Mouse (Mus musculus) lung, postnatal 10 days (tissue): Measurements from ENCODE around the gene Coq4.

Experiments used
- DNase-seq: peaks from one replicate; pipeline ENCODE4 v3.0.0; 2021

Coq4 gene

GRCm38 (mm10) chr2:29846911-29847310, 59.6 kb downstream of the Coq4 start:
- DNase-seq, result no peak
